Mouse (Mus musculus): ENCODE data around the gene Palb2. TPM values are rescaled to one million over a fixed set of nuclear protein-coding genes. Genes with fewer than 3 reads are reported as not detected.

The Palb2 gene
- 15.1 and 15.7 TPM in 2 replicates for polyA plus RNA-seq (2015; fragmentation: Nextera tagmentation; extraction: Ambion mirVana)

- peak; percentile 98 for ATAC-seq
- Histone ChIP-seq H3K9me3 (replicated peaks) (no peaks in the 10 kb centered on the region), H3K9ac (peak within 1 kb of the TSS; percentile 87), H3K27ac (peak within 1 kb of the TSS; percentile 57; the same call in 1 of the 2 replicates), H3K27me3 (no peaks in the 10 kb centered on the region), H3K36me3 (ENCODE audit: poor library complexity, severe bottlenecking) (peaks cover 43% of the 10 kb centered on the region), H3K4me3 (peak within 1 kb of the TSS; percentile 93), H3K4me1 (peaks cover 19% of the 10 kb centered on the region), H3K4me2 (peak within 1 kb of the TSS; percentile 84)
- WGBS: under 1% methylated on average over 54 of the region's 54 CpGs
These were observed at the start of gene Palb2, which contains the start of gene Dctn5 for GRCm38 (mm10) chr7:122132497-122133337. Gene Palb2, minus strand, starts transcription at chr7:122132985. Gene Dctn5, plus strand, starts transcription at chr7:122133041.

- no peak overlapping the region for H3K4me2 ChIP-seq
- no peaks in the 10 kb centered on the region for H3K4me1 ChIP-seq
- H3K27me3 ChIP-seq: no peaks in the 10 kb centered on the region
- H3K27ac ChIP-seq: no peak overlapping the region
- ATAC-seq: no peak
- no peaks in the 10 kb centered on the region for H3K9me3 ChIP-seq (replicated peaks)
- H3K9ac ChIP-seq: no peak overlapping the region
- WGBS: 94% methylated on average over 7 of the region's 7 CpGs
- no peak overlapping the region for H3K4me3 ChIP-seq
- H3K36me3 ChIP-seq (ENCODE audit: poor library complexity, severe bottlenecking): no peaks in the 10 kb centered on the region
These were observed 47.9 kb upstream of the Palb2 start for GRCm38 (mm10) chr7:122180720-122181119.

- no peaks in the 10 kb centered on the region for H3K4me1 ChIP-seq
- H3K27me3 ChIP-seq: no peaks in the 10 kb centered on the region
- H3K4me3 ChIP-seq: no peak overlapping the region
- WGBS: 79% methylated on average over 10 of the region's 10 CpGs
- no peak for ATAC-seq
- no peak overlapping the region for H3K27ac ChIP-seq
- H3K9ac ChIP-seq: no peak overlapping the region
- no peak overlapping the region for H3K4me2 ChIP-seq
- peaks cover 44% of the 10 kb centered on the region for H3K36me3 ChIP-seq (ENCODE audit: poor library complexity, severe bottlenecking)
- H3K9me3 ChIP-seq (replicated peaks): no peaks in the 10 kb centered on the region
These were observed 38.8 kb upstream of the Palb2 start for GRCm38 (mm10) chr7:122171613-122172012.

GRCm38 (mm10) chr7:122170705-122171104 is 37.9 kb upstream of the Palb2 start:
- H3K9ac ChIP-seq: no peak overlapping the region
- no peaks in the 10 kb centered on the region for H3K9me3 ChIP-seq (replicated peaks)
- H3K4me2 ChIP-seq: no peak overlapping the region
- no peaks in the 10 kb centered on the region for H3K4me1 ChIP-seq
- WGBS: 85% methylated on average over 6 of the region's 6 CpGs
- no peak overlapping the region for H3K27ac ChIP-seq
- no peak for ATAC-seq
- no peak overlapping the region for H3K4me3 ChIP-seq
- no peaks in the 10 kb centered on the region for H3K27me3 ChIP-seq
- H3K36me3 ChIP-seq (ENCODE audit: poor library complexity, severe bottlenecking): peaks cover 53% of the 10 kb centered on the region

- WGBS: 91% methylated on average over 7 of the region's 7 CpGs
These were observed 34.4 kb upstream of the Palb2 start for GRCm38 (mm10) chr7:122167203-122167602.

GRCm38 (mm10) chr7:122163766-122164165 is 31.0 kb upstream of the Palb2 start:
- no peaks in the 10 kb centered on the region for H3K27me3 ChIP-seq
- peaks cover 37% of the 10 kb centered on the region for H3K4me1 ChIP-seq
- peaks cover 74% of the 10 kb centered on the region for H3K36me3 ChIP-seq (ENCODE audit: poor library complexity, severe bottlenecking)
- 87% methylated on average over 8 of the region's 8 CpGs for WGBS
- H3K4me3 ChIP-seq: no peak overlapping the region
- no peak overlapping the region for H3K9ac ChIP-seq
- ATAC-seq: no peak
- no peaks in the 10 kb centered on the region for H3K9me3 ChIP-seq (replicated peaks)
- no peak overlapping the region for H3K27ac ChIP-seq
- no peak overlapping the region for H3K4me2 ChIP-seq

More at GRCm38 (mm10) chr7:122167203-122167602, 34.4 kb upstream of the Palb2 start:
- ATAC-seq: no peak
- H3K4me2 ChIP-seq: no peak overlapping the region
- H3K27ac ChIP-seq: no peak overlapping the region
- no peaks in the 10 kb centered on the region for H3K27me3 ChIP-seq
- H3K4me1 ChIP-seq: peaks cover 8% of the 10 kb centered on the region; the same call in 1 of the 2 replicates
- no peak overlapping the region for H3K4me3 ChIP-seq
- no peaks in the 10 kb centered on the region for H3K9me3 ChIP-seq (replicated peaks)
- peaks cover 86% of the 10 kb centered on the region for H3K36me3 ChIP-seq (ENCODE audit: poor library complexity, severe bottlenecking)
- no peak overlapping the region for H3K9ac ChIP-seq

GRCm38 (mm10) chr7:122160037-122160436 is 27.3 kb upstream of the Palb2 start:
- Histone ChIP-seq H3K27me3 (no peaks in the 10 kb centered on the region), H3K9me3 (replicated peaks) (no peaks in the 10 kb centered on the region), H3K4me2 (peak overlapping the region; percentile 86), H3K4me1 (peaks cover 54% of the 10 kb centered on the region), H3K27ac (0 out of 2 replicates have a peak overlapping the region, but pooled peaks have one; percentile 35), H3K9ac (peak overlapping the region; percentile 79), H3K36me3 (ENCODE audit: poor library complexity, severe bottlenecking) (peaks cover 37% of the 10 kb centered on the region), H3K4me3 (peak overlapping the region; percentile 81)
- no peak for ATAC-seq
- WGBS: under 1% methylated on average over 12 of the region's 12 CpGs

GRCm38 (mm10) chr7:122158915-122159902 is 26.4 kb upstream of the Palb2 start, which contains the start of gene Plk1:
Gene Plk1, plus strand, starts transcription at chr7:122159439.
- Histone ChIP-seq H3K9ac (peak within 1 kb of the TSS; percentile 79), H3K27ac (peak within 1 kb of the TSS; percentile 80), H3K36me3 (ENCODE audit: poor library complexity, severe bottlenecking) (peaks cover 28% of the 10 kb centered on the region), H3K27me3 (no peaks in the 10 kb centered on the region), H3K4me1 (peaks cover 54% of the 10 kb centered on the region), H3K9me3 (replicated peaks) (no peaks in the 10 kb centered on the region), H3K4me3 (peak within 1 kb of the TSS; percentile 81), H3K4me2 (peak within 1 kb of the TSS; percentile 86)
- ATAC-seq: peak; percentile 95
- under 1% methylated on average over 63 of the region's 63 CpGs for WGBS

- peak overlapping the region; percentile 80 for H3K27ac ChIP-seq
- ATAC-seq: no peak
- 5% methylated on average over 13 of the region's 13 CpGs for WGBS
- peaks cover 54% of the 10 kb centered on the region for H3K4me1 ChIP-seq
- peak overlapping the region; percentile 79 for H3K9ac ChIP-seq
- H3K27me3 ChIP-seq: no peaks in the 10 kb centered on the region
- peaks cover 23% of the 10 kb centered on the region for H3K36me3 ChIP-seq (ENCODE audit: poor library complexity, severe bottlenecking)
- H3K9me3 ChIP-seq (replicated peaks): no peaks in the 10 kb centered on the region
- H3K4me3 ChIP-seq: peak overlapping the region; percentile 81
- peak overlapping the region; percentile 86 for H3K4me2 ChIP-seq
These were observed 25.7 kb upstream of the Palb2 start for GRCm38 (mm10) chr7:122158488-122158887.

- H3K4me2 ChIP-seq: no peak overlapping the region
- no peaks in the 10 kb centered on the region for H3K27me3 ChIP-seq
- peaks cover 4% of the 10 kb centered on the region for H3K4me1 ChIP-seq
- no peaks in the 10 kb centered on the region for H3K9me3 ChIP-seq (replicated peaks)
- no peak overlapping the region for H3K27ac ChIP-seq
- H3K4me3 ChIP-seq: no peak overlapping the region
- H3K9ac ChIP-seq: no peak overlapping the region
- ATAC-seq: no peak
- 91% methylated on average over 4 of the region's 4 CpGs for WGBS
- H3K36me3 ChIP-seq (ENCODE audit: poor library complexity, severe bottlenecking): peaks cover 30% of the 10 kb centered on the region
These were observed 19.7 kb upstream of the Palb2 start for GRCm38 (mm10) chr7:122152473-122152872.

- no peak overlapping the region for H3K4me2 ChIP-seq
- ATAC-seq: no peak
- H3K9ac ChIP-seq: no peak overlapping the region
- H3K27ac ChIP-seq: no peak overlapping the region
- no peak overlapping the region for H3K4me3 ChIP-seq
- H3K4me1 ChIP-seq: no peaks in the 10 kb centered on the region
- peaks cover 95% of the 10 kb centered on the region for H3K36me3 ChIP-seq (ENCODE audit: poor library complexity, severe bottlenecking)
- H3K27me3 ChIP-seq: no peaks in the 10 kb centered on the region
- no peaks in the 10 kb centered on the region for H3K9me3 ChIP-seq (replicated peaks)
These were observed 8.2 kb upstream of the Palb2 start for GRCm38 (mm10) chr7:122140991-122141390.

All from forebrain, embryonic 13.5 days (tissue).